Mouse (Mus musculus): ENCODE data around the gene Slc35c2. TPM values are rescaled to one million over a fixed set of nuclear protein-coding genes. Genes with fewer than 3 reads are reported as not detected.

Slc35c2 gene
- polyA plus RNA-seq (2015; fragmentation: Illumina TruSeq; extraction: RNeasy Lipid Tissue Mini Kit (QIAGEN cat#74804); ENCODE audit: insufficient read depth, low read depth, low replicate concordance) = 57.6 TPM

DNA sequence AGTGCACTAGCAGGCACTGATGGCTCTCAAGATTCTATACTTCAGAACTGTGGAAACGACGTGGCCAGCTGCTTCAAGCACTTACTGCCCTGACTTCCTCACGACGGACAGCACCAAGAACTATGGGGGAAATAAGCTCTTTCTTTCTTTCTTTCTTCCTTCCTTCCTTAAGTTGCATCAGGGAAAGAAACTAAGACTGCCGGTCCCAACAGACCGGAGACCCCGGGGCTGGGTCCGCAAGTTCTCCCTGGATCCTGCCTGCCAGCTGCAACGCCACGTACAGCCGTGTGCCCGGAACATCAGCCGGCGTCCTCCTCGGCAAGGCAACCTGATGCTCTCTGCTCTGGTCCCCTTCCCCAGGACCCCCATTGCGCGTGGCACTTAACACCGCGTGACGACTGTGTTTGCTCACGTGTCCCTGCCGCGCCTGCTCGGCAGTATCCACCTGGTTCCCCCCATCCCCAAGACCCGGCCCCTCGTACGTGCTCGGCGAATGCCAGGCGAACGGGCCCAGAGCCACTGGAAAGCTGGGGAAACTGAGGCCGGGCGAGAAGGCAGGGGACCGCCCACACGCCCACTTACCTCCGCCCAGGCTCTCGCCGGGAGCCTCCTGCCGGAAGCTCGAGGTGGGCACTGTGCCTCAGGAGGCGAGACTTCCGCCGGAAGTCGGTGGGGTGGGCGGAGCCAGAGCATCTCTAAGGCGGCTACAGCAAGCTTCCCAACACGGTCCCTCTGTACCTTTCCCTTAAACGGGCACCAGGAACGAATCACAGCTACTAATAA lies at the start of gene Slc35c2:
TSS of gene Slc35c2 (minus strand) at position 668 of the 783 bp plus-strand sequence.

GRCm38 (mm10) chr2:165326304-165327190 lies 38.9 kb upstream of the Slc35c2 start, which contains the start of gene Elmo2:
Elmo2 (minus strand) TSS chr2:165326479.

DNA sequence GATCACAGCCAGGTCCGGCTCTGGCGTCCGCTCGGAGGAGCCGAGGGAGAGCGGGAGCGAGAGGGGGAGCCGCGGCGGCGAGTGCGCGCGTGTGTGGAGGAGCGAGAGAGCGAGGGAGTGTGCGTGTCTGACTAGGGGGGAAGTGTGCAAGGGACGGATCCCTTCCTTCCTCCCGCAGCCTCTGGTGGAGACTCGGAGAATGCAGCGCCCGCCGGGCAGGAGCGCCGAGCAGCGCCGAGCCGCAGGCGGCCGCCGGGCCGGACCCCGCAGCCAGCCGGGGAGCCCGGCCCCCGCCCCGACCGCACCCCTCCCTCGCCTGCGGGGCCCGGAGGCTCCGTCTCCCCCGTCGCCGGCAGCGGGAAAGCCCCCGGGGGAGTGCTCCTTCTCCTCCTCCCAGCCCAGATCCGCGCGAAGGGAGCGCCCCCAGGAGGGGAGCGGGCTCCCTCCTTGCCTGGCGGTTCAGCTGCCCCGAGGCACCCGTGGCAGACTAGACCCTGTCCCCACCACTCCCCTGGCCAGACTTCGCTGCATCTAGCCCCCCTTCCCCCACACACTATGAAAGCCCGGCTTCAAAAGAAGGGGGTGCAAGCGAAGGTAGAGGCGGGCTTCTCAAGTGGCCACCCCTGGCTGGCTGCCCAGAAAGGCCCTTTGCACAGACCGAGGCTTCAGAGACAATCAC lies 52.9 kb downstream of the Slc35c2 start, which contains the start of gene Cdh22:
TSS of gene Cdh22 (minus strand) at position 241 of the 679 bp plus-strand sequence.

Other genes starting within 250 kb of the Slc35c2 start
- gene Cd40, start 232.2 kb downstream of the Slc35c2 start, polyA plus RNA-seq (2015; fragmentation: Illumina TruSeq; extraction: RNeasy Lipid Tissue Mini Kit (QIAGEN cat#74804); ENCODE audit: insufficient read depth, low read depth, low replicate concordance) = not detected
- gene 1700025C18Rik, start 197.1 kb downstream of the Slc35c2 start, polyA plus RNA-seq (2015; fragmentation: Illumina TruSeq; extraction: RNeasy Lipid Tissue Mini Kit (QIAGEN cat#74804); ENCODE audit: insufficient read depth, low read depth, low replicate concordance) = not detected
- 0.33 TPM for gene Cdh22, start 53.0 kb downstream of the Slc35c2 start, polyA plus RNA-seq (2015; fragmentation: Illumina TruSeq; extraction: RNeasy Lipid Tissue Mini Kit (QIAGEN cat#74804); ENCODE audit: insufficient read depth, low read depth, low replicate concordance)
- gene Elmo2, start 38.6 kb upstream of the Slc35c2 start, polyA plus RNA-seq (2015; fragmentation: Illumina TruSeq; extraction: RNeasy Lipid Tissue Mini Kit (QIAGEN cat#74804); ENCODE audit: insufficient read depth, low read depth, low replicate concordance) = 9.0 TPM
- gene Zfp663, start 80.9 kb upstream of the Slc35c2 start, polyA plus RNA-seq (2015; fragmentation: Illumina TruSeq; extraction: RNeasy Lipid Tissue Mini Kit (QIAGEN cat#74804); ENCODE audit: insufficient read depth, low read depth, low replicate concordance) = not detected
- 0.55 TPM for gene Zfp334, start 100.4 kb upstream of the Slc35c2 start, polyA plus RNA-seq (2015; fragmentation: Illumina TruSeq; extraction: RNeasy Lipid Tissue Mini Kit (QIAGEN cat#74804); ENCODE audit: insufficient read depth, low read depth, low replicate concordance)
- gene Ocstamp, start 112.5 kb upstream of the Slc35c2 start, polyA plus RNA-seq (2015; fragmentation: Illumina TruSeq; extraction: RNeasy Lipid Tissue Mini Kit (QIAGEN cat#74804); ENCODE audit: insufficient read depth, low read depth, low replicate concordance) = not detected
- 0.44 TPM for gene Slc13a3, start 185.4 kb upstream of the Slc35c2 start, polyA plus RNA-seq (2015; fragmentation: Illumina TruSeq; extraction: RNeasy Lipid Tissue Mini Kit (QIAGEN cat#74804); ENCODE audit: insufficient read depth, low read depth, low replicate concordance)
- 6.7 TPM for gene Trp53rka, start 205.5 kb upstream of the Slc35c2 start, polyA plus RNA-seq (2015; fragmentation: Illumina TruSeq; extraction: RNeasy Lipid Tissue Mini Kit (QIAGEN cat#74804); ENCODE audit: insufficient read depth, low read depth, low replicate concordance)
- gene Slc2a10, start 215.9 kb upstream of the Slc35c2 start, polyA plus RNA-seq (2015; fragmentation: Illumina TruSeq; extraction: RNeasy Lipid Tissue Mini Kit (QIAGEN cat#74804); ENCODE audit: insufficient read depth, low read depth, low replicate concordance) = 1.2 TPM